Comparison of ENCODE assay signal across 1 mouse cellular context in the genomic region with DNA sequence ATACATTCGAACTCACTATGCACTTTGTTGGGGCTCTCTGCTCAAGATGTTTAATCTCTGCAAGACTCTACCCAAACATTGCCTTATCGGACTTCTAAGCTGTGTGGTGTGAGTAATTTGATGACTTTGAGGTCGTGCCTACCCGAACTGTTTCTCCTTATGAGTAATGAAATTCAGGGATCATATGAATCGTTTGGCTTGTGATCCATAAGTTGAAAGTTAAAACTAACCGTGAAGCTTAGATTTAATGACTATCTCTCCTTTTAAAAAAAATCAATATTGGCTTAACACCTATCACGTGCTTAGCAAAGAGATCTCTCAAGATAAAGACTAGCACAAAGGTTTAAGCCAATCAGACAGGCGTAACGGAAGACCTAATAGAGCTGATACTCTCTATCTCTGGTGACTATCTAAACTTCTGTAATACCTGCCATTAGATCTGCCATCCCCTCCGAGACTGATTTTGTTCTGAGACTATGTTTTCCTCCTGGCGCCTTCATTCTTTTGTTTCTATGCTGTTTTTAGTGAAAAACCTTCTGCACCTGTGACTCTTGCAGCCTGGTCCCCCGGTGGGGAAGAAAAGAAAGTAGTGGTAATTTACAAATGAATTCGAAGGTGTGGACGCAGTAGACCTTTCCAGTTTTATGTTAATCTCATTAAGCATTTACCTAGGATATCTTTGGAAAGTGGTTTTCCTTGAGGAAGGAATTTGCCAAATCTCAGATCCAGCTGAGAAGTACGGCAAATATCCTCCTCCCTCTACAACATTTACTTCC.
TF ChIP-seq lines count a peak whose summit lies in the region.

No protein-coding gene starts in this region.

TF ChIP-seq in CH12.LX, 34 proteins besides CTCF, POLR2A, EP300 and RAD21 (continued from another document):
- TF ChIP-seq MXI1 (IDR thresholded peaks at IDR 0.05; ENCODE audit: low read depth, low read length): no peak
- no peak for TF ChIP-seq ZKSCAN1 (IDR thresholded peaks at IDR 0.05; ENCODE audit: borderline replicate concordance, low read depth, low read length)
- no peak for TF ChIP-seq NRF1 (IDR thresholded peaks at IDR 0.05; ENCODE audit: low read depth, low read length)
- TF ChIP-seq ELF1 (IDR thresholded peaks at IDR 0.05; ENCODE audit: low read depth, low read length): no peak
- peak; percentile 58; the same call in 1 of the 2 replicates for TF ChIP-seq MYC (IDR thresholded peaks at IDR 0.05; ENCODE audit: low read depth, low read length)
- TF ChIP-seq CHD2 (IDR thresholded peaks at IDR 0.05; ENCODE audit: low read length): no peak
- no peak for TF ChIP-seq UBTF (IDR thresholded peaks at IDR 0.05; ENCODE audit: low read depth, low read length)
- no peak for TF ChIP-seq MAZ (IDR thresholded peaks at IDR 0.05; ENCODE audit: low read depth, low read length)
- no peak for TF ChIP-seq MEF2A (IDR thresholded peaks at IDR 0.05; ENCODE audit: borderline replicate concordance, low read depth, low read length)
- no peak for TF ChIP-seq SMC3 (IDR thresholded peaks at IDR 0.05; ENCODE audit: low read depth, low read length)
- peak; percentile 83 for TF ChIP-seq BHLHE40 (IDR thresholded peaks at IDR 0.05; ENCODE audit: low read depth, low read length)
- TF ChIP-seq ETS1 (conservative IDR thresholded peaks at IDR 0.05; ENCODE audit: low read depth, low read length): no peak
- no peak for TF ChIP-seq GABPA (IDR thresholded peaks at IDR 0.05; ENCODE audit: insufficient replicate concordance, low read depth, low read length)
- TF ChIP-seq TCF12 (IDR thresholded peaks at IDR 0.05; ENCODE audit: low read depth, low read length): no peak
- TF ChIP-seq HCFC1 (IDR thresholded peaks at IDR 0.05; ENCODE audit: low read depth, low read length): no peak
- TF ChIP-seq MAFK (IDR thresholded peaks at IDR 0.05; ENCODE audit: insufficient replicate concordance, low read length): 0 out of 2 replicates have a peak, but pooled peaks have one; percentile 23
- peak; percentile 93 for TF ChIP-seq JUND (conservative IDR thresholded peaks at IDR 0.05; ENCODE audit: low read depth, low read length)
- peak; percentile 74 for TF ChIP-seq CHD1 (IDR thresholded peaks at IDR 0.05; ENCODE audit: low read depth, low read length)
- peak; percentile 74 for TF ChIP-seq JUN (IDR thresholded peaks at IDR 0.05; ENCODE audit: insufficient read depth, low read depth, low read length)
- TF ChIP-seq POLR2AphosphoS2 (IDR thresholded peaks at IDR 0.05; ENCODE audit: low read depth, low read length): no peak
- TF ChIP-seq E2F4 (IDR thresholded peaks at IDR 0.05; ENCODE audit: insufficient replicate concordance, low read depth, low read length): no peak
- peak; percentile 39; the same call in 1 of the 2 replicates for TF ChIP-seq ZNF384 (IDR thresholded peaks at IDR 0.05; ENCODE audit: low read depth, low read length)
- TF ChIP-seq NELFE (IDR thresholded peaks at IDR 0.05; ENCODE audit: low read depth, low read length): no peak
- no peak for TF ChIP-seq KAT2A (IDR thresholded peaks at IDR 0.05; ENCODE audit: insufficient replicate concordance, low read length)
- no peak for TF ChIP-seq RCOR1 (conservative IDR thresholded peaks at IDR 0.05; ENCODE audit: low read depth, low read length)
TF ChIP-seq in CH12.LX: peak in this region for 12.
